Mouse (Mus musculus) spleen, adult 2 months (tissue): ENCODE results near the gene Lix1l. TPM values are rescaled to one million over a fixed set of nuclear protein-coding genes. Genes with fewer than 3 reads are reported as not detected.
A peak's percentile ranks its signal among the peaks of the same experiment; 100 is the strongest.

Source experiments
- DNase-seq, 2 experiments: peaks; one replicate each; pipeline versions ENCODE4 v3.0.0 to v3.0.0-alpha.2; 2012 to 2021; ENCODE audit warnings: low spot score in 2 of 2, low read depth in 1 of 2
- H3K27ac ChIP-seq: fragments of 200-500 bp; 2 replicates; pipeline ENCODE4 v1.5.1; 2012; ENCODE audit warnings: low read length, inconsistent platforms; ENCODE audit not compliant: insufficient read depth
- H3K27me3 ChIP-seq: fragments of 200-500 bp; 2 replicates; pipeline ENCODE4 v1.6.1; 2012; ENCODE audit warnings: mild to moderate bottlenecking, moderate library complexity, low read length, inconsistent platforms; ENCODE audit not compliant: control insufficient read depth, insufficient read depth
- H3K36me3 ChIP-seq: fragments of 200-500 bp; 2 replicates; pipeline ENCODE4 v1.6.1; 2012; ENCODE audit warnings: mild to moderate bottlenecking, low read length, inconsistent platforms; ENCODE audit not compliant: control insufficient read depth, insufficient read depth
- H3K4me1 ChIP-seq: fragments of 200-500 bp; 2 replicates; pipeline ENCODE4 v1.6.1; 2011; ENCODE audit warnings: inconsistent platforms; ENCODE audit not compliant: control insufficient read depth, insufficient read depth, insufficient read length
- H3K4me3 ChIP-seq: fragments of 200-500 bp; 2 replicates; pipeline ENCODE4 v1.5.1; 2011; ENCODE audit warnings: mild to moderate bottlenecking, inconsistent platforms; ENCODE audit not compliant: insufficient read depth, insufficient read length; ENCODE audit errors: extremely low read depth
- CTCF ChIP-seq: fragments of 200-500 bp; IDR thresholded peaks from 2 replicates; pipeline ENCODE4 v1.5.1; 2011; ENCODE audit warnings: mild to moderate bottlenecking, inconsistent platforms; ENCODE audit not compliant: insufficient read depth, insufficient read length, insufficient replicate concordance; ENCODE audit errors: extremely low read depth
- POLR2A ChIP-seq: fragments of 200-500 bp; IDR thresholded peaks from 2 replicates; pipeline ENCODE4 v1.6.1; 2011; ENCODE audit warnings: low read depth, low read length, inconsistent platforms
- WGBS: fragments of 180-500 bp; shearing (Covaris S2); methylation state at CpG from one replicate; pipeline ENCODE4 v1.1.7; 2018; 5-methylcytosine and 5-hydroxymethylcytosine counted together
- polyA plus RNA-seq: library from polyadenylated mRNA; depleted of rRNA; stranded (reverse); fragments of >200 nt; gene quantifications from 2 replicates; pipeline ENCODE4 v1.2.3, GENCODE M21; 2012

Lix1l gene
- polyA plus RNA-seq, 1 experiment, result 5.8 TPM

GRCm38 (mm10) chr3:96593374-96593773, 7.6 kb upstream of the Lix1l start:
- 2% methylated on average over 10 of the region's 10 CpGs for WGBS
- peak overlapping the region; percentile 77 for H3K4me3 ChIP-seq
- H3K27ac ChIP-seq, result peak overlapping the region; percentile 89
- H3K36me3 ChIP-seq, result no peaks in the 10 kb centered on the region
- DNase-seq, result no peak
- H3K4me1 ChIP-seq, result peaks cover 19% of the 10 kb centered on the region
- TF ChIP-seq POLR2A, result no peak
- TF ChIP-seq CTCF, result no peak
- H3K27me3 ChIP-seq, result peaks cover 20% of the 10 kb centered on the region

GRCm38 (mm10) chr3:96593790-96594560, 7.0 kb upstream of the Lix1l start, which contains the start of gene Polr3gl:
Gene Polr3gl, minus strand, starts transcription at chr3:96594181.
- Histone ChIP-seq H3K27me3 (peaks cover 26% of the 10 kb centered on the region), H3K4me3 (peak within 1 kb of the TSS; percentile 77), H3K36me3 (no peaks in the 10 kb centered on the region), H3K4me1 (peaks cover 19% of the 10 kb centered on the region), H3K27ac (peak within 1 kb of the TSS; percentile 89)
- under 1% methylated on average over 36 of the region's 38 CpGs for WGBS
- peak; percentile 86 to 96 for DNase-seq
- TF ChIP-seq POLR2A (peak; percentile 42), CTCF (no peak)

DNA sequence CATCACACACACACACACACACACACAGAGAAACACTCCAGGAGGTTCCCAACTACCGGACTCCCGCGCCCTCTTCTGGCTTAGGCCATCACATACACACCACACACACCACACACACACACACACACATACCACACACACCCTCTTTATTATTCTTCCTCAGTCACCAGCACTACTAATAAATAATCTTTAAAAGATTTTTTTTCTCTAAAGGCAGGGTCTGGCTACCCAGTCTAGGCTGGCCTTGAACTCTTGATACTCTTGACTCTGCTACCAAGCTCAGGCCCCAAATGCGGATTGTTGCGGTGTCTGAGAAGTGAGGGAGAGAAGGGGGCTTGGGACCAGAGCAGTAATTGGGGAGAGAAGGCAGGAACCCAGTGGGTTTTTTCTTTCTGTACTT, 6.1 kb upstream of the Lix1l start:
- H3K36me3 ChIP-seq, result no peaks in the 10 kb centered on the region
- peaks cover 19% of the 10 kb centered on the region for H3K4me1 ChIP-seq
- no peak overlapping the region for H3K4me3 ChIP-seq
- 95% methylated on average over 5 of the region's 5 CpGs for WGBS
- TF ChIP-seq POLR2A, result no peak
- no peak for TF ChIP-seq CTCF
- H3K27ac ChIP-seq, result no peak overlapping the region
- H3K27me3 ChIP-seq, result peaks cover 28% of the 10 kb centered on the region
- DNase-seq, result no peak

- Histone ChIP-seq H3K4me1 (peaks cover 19% of the 10 kb centered on the region), H3K27me3 (peaks cover 28% of the 10 kb centered on the region), H3K36me3 (no peaks in the 10 kb centered on the region), H3K4me3 (no peak overlapping the region), H3K27ac (no peak overlapping the region)
- TF ChIP-seq CTCF (no peak), POLR2A (no peak)
- 55% methylated on average over 6 of the region's 6 CpGs for WGBS
- DNase-seq, result no peak
These were observed 5.3 kb upstream of the Lix1l start for GRCm38 (mm10) chr3:96595661-96596060.

DNA sequence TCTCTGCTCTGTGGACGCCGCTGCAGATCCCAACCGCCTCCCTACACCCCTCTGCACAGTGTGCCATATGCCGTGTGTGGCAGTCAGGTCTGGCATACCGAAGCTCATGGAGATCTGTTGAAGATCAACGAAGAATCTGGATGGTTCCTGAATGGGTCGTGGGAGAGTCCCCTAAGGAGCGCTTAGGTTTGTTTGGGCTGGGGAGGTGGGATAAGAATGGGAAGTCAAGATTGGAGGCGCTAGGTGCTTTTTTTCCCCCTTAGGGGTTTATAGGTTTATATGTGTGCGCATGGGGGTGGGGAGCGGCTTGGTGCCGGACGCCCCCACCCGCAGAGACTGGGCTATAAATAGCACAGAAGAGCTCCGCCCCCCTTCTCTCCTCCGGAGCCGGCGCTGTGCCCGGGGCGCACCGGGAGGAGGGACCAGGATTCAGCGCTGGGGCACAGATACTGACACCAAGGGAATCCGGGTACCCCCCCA, 4.7 kb upstream of the Lix1l start, which contains the start of gene Ankrd34a:
TSS of gene Ankrd34a (plus strand) at position 409 of the 480 bp plus-strand sequence.
- 7% methylated on average over 20 of the region's 23 CpGs for WGBS
- TF ChIP-seq CTCF, result no peak
- TF ChIP-seq POLR2A, result no peak
- peaks cover 28% of the 10 kb centered on the region for H3K27me3 ChIP-seq
- H3K4me3 ChIP-seq, result peak within 1 kb of the TSS; percentile 47; the same call in 1 of the 2 replicates
- H3K36me3 ChIP-seq, result no peaks in the 10 kb centered on the region
- H3K4me1 ChIP-seq, result peaks cover 19% of the 10 kb centered on the region
- no peak for DNase-seq
- no peak within 1 kb of the TSS for H3K27ac ChIP-seq

DNA sequence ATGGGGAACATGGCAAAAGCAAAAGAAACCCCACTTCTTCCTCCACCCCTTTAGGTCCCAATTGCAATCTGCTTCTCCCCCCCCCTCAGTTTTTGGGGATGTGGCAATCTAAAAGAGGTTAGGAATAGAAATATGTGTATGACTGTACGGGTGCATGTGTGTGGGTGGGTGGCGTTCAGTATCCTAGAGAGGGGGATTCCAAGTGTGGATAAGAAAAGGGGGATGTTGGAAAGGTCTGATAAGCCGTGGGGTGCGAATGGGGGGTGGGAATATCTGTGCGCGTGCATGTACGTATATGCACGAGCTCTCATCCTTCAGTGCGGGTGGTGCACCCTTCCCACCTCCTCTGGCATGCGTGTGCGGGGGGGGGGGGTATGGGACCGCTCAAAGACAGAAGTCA, 4.1 kb upstream of the Lix1l start:
- WGBS, result 3% methylated on average over 11 of the region's 12 CpGs
- peak overlapping the region; percentile 47; the same call in 1 of the 2 replicates for H3K4me3 ChIP-seq
- no peak for DNase-seq
- peaks cover 28% of the 10 kb centered on the region for H3K27me3 ChIP-seq
- TF ChIP-seq POLR2A, result no peak
- no peak for TF ChIP-seq CTCF
- H3K27ac ChIP-seq, result no peak overlapping the region
- H3K4me1 ChIP-seq, result peaks cover 19% of the 10 kb centered on the region
- no peaks in the 10 kb centered on the region for H3K36me3 ChIP-seq
